Mouse (Mus musculus) erythroblast, adult 5-6 weeks (primary cell): ENCODE measurements around the gene Ckmt1. TPM values are rescaled to one million over a fixed set of nuclear protein-coding genes. Genes with fewer than 3 reads are reported as not detected.
A peak's percentile ranks its signal among the peaks of the same experiment; 100 is the strongest.
"Not testable (repeated sequence)": the region's sequence is repeated elsewhere in the genome, so short reads cannot be mapped to it uniquely, and the experiment has no call there.

Experiments used
- ATAC-seq: replicated peaks from 2 replicates; pipeline ENCODE4 v1.8.0; 2016; ENCODE audit warnings: moderate number of reproducible peaks, mild to moderate bottlenecking, moderate TSS enrichment, inconsistent platforms; ENCODE audit not compliant: poor library complexity, low FRiP score, severe bottlenecking
- total RNA-seq, 2 experiments: library from RNA; stranded (forward) in 1 of 2; stranded (reverse) in 1 of 2; fragments of 150-400 nt in 1 of 2; fragments of 200-764, 138-1000 nt in 1 of 2; gene quantifications; 2 replicates each; pipeline versions ENCODE4 v1.2.3 to v1.2.4; 2015 to 2017; ENCODE audit warnings: low replicate concordance in 2 of 2

Ckmt1 gene
- total RNA-seq (2015; ENCODE audit: low replicate concordance): not detected in 2 replicates
- total RNA-seq (2017; ENCODE audit: low replicate concordance): 0.26 TPM in 1 of 2 replicates, not detected in the other

DNA sequence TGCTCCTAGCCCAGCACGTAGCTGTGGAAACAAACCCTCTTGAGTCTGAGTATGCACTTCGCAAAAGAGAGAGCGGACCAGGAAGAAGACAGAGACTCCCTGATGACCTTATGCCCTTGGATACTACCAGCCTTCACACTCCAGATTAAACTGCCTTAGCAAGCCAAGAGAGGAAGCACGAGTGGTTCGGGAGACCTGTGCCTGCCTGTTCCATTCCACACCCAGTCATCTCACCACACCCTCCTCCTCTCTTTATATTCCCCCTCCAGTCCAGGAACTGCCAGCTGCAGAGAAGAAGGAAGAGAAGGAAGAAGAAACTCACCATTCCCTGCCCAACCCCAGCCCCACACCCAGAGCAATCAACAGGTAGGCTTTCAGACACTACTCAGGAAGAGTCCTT is at the start of gene Ckmt1:
Gene Ckmt1 (plus strand): TSS at position 221 of the 400 bp plus-strand sequence.
- no peak for ATAC-seq

DNA sequence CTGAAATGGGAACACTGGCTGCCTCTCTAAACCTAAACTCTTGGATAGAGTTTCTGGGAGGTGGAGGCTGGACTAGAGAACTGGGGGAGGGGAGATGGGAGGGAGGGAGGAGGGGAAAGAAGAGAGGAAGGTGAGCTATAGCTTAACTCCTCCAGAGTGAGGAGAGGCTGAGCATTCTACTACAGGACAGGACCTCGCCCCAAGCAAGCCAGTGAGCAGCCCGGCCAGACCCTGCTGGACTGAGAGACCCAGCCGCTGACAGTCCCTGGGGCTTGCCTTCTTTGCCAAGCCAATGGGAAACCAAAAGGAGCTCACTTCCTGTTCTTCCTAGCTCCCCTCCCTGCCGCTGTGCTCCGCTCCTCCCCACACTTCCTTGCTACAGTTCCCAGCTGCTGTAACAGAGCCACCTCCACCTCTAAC is 48.5 kb upstream of the Ckmt1 start:
- no peak for ATAC-seq

DNA sequence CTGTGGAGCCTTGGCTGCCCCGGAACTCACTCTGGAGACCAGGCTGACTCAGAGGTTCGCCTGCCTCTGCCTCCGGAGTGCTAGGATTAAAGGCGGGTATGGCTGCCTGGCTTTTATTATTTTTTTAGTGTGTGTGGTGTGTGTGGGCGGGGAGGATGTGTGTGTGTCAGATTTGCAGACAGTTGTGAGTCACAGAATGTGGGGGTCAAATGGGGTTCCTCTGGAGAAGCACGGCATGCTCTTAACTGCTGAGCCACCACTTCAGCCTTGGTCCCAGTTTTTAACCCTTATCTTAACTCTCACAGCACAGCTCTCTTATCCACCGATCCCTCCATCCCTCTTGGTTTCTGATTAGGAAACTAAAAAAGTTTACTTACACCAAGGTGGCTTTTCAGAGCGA is 41.2 kb upstream of the Ckmt1 start:
- ATAC-seq: no peak

DNA sequence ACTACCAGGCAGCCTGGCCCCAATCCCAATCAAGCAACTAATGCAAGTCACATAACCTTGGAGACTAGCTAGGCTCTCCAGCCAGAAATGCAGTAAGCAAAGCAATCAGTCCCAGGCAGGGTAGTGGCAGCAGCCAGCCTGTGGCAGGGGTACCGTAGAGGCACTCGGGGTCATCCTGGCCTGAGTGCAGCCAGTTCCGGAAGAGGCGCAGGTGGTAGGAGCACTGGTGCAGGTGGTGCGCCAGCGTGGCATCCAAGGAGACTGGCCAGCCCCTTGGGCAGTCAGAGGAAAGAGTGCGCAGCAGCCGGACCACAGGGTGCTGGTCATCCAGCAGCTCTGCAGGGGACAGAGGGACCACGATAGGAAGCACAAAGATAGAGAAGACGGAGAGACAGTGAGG is 34.5 kb upstream of the Ckmt1 start:
- ATAC-seq: no peak

DNA sequence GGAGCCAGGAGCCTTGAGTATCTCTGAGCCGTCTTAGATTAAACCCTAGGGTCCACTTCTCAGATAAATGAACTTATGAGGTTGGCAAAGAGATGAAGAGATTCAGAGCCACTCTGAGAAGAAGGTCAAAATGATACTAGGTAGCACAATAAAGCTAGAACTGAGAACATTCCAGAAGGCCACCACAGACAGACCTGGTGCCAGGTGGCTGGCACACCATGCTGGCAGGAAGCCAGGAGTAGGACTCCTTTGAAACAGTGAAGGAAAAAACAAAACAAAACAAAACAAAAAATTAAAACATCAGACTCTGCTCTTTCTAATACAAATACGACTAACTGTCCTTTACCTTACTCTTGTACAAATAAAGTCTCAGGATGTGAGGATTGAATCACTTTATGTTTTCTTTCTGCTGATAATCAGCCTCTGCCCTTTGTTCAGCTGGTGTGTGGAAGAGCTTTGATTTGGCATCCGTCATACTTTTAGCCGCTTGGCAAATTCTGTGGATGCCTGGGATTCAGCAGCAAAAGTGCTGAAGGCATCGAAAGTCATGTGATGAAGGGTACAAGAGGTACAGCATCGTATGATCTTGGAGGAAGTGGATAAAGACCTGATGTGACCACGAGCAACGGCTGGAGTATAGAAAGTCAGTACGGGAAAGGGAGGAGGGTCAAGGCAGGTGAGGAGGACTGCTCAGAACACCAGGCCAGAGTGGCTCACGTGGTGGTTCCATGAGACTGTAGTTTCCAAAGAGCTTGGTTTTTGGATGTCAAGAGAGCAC is 33.6 kb upstream of the Ckmt1 start:
- no peak for ATAC-seq

DNA sequence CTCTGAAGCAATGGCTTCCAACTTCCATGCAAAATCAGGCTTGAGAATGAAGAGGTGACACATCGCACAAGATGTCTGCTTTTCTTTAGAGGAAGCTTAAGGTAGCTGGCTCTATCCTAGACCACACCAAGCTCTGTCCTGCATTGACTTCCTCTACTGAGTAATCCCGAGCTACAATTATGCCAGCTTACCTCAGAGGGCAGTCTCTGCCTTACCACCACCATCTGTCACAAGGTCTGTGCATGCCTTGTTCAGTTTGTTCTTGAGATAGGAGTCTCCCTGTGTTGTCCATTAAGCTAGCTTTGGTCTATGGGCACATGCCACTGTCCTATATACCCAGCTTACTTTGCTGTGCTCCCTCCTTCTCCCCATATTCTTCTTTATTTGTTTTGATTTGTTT is 28.0 kb upstream of the Ckmt1 start:
- no peak for ATAC-seq

DNA sequence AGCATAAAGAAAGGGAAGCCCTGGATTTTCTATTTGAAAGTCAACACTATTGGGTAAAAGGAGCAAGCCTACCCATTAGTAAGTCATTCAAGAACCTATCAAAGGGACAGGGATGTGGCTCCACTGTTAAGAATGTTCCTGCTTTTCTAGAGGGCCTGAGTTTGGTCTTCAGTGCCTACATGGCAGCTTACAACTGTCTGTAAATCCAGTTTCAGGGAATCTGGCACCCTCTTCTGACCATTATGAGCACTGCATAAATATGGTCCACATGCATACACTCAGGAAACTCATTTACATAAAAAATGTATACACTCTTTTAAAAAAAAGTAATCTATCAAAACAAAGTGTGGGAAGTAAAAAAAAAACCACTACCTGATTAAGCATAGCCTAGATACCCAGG is 18.5 kb upstream of the Ckmt1 start:
- ATAC-seq: no peak

DNA sequence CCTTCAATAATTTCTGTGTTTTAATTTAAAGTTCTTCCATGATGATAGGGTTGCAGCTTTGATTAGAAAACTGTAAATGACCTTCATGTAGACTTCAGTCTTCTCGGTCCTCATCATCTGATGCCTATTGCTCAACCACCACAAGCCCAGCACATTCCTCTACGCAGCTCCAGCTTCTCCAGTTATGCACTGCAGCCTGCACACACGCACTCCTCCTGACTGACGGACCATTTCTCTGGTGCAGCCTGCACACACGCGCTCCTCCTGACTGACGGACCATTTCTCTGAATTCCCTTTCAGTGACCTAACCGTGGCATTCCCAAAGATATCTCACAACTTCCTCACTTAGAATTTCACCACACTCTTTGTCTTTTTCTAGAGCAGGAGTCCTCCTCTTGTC is 4.4 kb upstream of the Ckmt1 start:
- no peak for ATAC-seq

DNA sequence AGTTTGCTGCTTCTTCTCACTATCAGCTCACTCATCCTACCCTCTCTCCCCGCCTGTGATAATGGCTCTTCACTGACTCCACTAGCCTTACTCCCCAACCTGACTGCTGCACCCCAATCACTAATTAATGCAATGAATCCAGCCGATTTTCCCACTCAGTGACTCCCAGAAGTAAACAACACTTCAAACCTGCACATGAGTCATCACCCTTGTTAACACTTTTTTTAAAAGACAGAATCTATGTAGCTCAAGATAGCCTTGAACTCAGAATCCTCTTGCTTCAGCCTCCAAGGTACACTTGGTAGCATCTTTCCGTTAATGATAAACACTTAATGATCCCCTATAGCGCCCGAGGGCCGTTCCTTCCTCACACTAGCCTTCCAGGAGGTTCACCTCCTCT is 3.1 kb upstream of the Ckmt1 start:
- ATAC-seq: no peak

DNA sequence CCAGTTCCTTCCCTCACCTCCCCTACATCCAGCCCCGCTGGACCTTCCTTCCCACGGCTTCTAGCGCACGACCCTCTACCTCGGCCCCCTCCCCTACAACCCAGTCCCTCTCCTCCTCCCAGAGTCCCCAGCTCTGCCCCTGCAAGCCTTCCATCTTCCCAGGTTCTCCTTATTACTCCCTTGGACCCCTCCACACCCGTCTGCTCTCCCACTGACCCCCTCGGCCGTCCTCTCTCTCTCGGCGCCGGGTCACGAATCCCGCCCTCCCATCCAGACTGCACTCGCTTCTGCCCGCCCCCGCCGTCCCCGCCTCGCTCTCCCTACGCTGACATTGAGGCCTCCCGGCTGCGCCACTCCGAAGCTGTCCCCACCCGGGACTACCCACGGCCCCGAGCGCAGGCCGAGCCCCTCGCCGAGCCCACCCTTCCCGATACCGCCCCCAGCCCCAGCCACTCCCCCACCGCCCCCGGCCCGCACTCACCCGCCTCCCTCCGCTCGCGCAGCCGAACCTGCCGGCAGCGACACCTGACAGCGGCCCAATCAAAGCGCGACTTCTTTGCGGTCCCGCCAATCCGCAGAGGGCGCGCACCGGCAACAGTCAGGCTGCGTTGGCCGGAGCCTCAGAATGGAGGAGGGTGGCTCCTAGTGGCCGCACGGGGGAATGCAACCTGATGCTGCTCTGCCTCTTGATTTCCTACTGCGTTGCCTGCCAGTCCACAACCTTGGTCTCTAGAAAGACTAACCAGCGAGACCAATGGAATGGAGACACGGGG is 2.5 kb upstream of the Ckmt1 start, which contains the start of gene Ppip5k1:
Gene Ppip5k1 (minus strand): TSS at position 577 of the 773 bp plus-strand sequence.
- peak; percentile 96 for ATAC-seq

DNA sequence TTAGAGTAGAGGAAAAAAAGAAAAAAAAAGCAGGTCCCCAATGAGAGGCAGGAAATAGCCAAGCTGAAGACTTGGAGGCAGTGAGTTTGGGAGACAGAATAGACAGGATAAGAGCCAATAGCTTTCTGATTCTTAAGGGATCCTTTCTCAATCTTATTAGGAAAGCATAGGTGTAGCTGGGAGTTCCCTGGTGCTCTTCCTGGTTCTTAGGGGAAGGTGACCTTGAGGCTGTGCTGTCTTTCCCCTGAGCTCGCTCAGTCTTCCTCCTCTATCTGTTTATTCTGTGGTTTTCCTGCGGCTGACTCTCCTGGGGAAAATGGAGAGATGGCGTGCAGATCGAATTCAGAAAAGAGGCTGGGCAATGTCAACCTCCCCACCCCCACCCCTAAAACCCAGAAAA is 447 bp downstream of the Ckmt1 start:
- ATAC-seq: no peak

DNA sequence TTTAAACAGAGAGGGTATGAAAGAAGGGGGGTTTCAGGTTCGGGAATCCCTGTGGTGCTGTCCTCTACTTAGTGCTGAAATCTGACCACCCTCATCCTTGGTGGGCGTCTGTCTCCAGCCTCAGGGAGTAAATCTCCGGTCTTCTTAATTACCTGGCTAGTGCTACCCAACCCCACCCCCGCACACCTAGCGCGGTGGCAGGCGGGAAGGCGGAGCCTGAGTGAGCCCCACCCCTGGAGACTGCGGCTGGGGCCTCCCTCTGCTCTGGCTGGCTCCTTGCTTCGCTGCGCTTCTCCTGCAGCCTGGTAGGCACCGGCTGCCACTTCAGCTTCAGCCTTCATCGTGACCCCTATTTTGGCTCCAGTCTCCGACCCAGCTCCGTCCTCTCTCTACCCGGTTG is 867 bp downstream of the Ckmt1 start:
- ATAC-seq: no peak

DNA sequence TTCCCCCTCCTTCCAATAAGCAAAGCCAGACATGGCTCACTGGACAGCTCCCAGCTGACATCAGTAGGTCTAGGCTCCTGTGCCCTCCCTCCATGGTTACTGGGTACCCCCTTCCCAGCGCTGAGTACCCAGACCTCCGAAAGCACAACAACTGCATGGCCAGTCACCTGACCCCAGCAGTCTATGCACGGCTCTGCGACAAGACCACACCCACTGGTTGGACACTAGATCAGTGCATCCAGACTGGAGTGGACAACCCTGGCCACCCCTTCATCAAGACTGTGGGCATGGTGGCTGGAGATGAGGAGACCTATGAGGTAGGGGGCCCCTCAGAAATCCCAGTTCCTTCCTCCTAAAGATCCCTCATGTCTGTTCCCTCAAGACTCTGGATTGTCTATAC is 1.9 kb downstream of the Ckmt1 start:
- no peak for ATAC-seq

DNA sequence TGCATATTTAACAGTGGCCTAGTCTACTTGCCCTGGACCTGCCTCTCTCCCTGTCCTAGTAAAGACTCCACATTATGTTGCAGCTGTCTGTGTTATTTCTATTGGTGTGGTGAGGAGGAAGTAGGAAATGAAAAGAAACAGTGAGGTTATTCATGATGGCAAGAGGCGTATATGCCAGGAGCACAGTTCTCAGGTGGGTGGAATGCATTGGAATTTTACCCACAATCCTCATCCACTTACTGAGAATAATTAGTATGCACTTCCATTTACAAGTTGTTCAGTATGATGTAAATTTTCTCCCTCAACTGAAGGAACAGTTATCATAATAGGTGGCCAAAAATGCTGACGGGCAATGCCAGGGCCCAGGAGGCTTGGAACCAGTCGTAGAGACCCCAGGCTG is 6.1 kb downstream of the Ckmt1 start:
- ATAC-seq: no peak

DNA sequence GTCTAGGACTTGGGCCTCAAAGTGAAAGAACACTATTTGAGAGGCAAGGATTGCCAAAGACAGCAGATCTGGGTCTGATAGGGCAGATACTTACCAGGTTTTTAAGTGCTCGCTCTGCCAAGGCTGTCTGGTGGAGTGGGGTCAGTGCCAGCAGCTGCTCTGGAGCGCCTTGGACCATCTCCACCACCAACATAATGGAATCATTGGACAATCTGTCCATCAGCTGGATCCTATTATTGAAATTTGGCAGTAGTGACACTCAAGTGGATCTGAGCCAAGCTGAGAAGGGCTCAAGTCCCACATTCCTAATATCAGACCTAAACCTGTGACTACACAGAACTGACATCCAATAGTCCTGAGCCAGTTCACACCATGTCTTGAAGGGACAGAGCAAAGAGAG is 11.3 kb downstream of the Ckmt1 start:
- ATAC-seq: no peak

DNA sequence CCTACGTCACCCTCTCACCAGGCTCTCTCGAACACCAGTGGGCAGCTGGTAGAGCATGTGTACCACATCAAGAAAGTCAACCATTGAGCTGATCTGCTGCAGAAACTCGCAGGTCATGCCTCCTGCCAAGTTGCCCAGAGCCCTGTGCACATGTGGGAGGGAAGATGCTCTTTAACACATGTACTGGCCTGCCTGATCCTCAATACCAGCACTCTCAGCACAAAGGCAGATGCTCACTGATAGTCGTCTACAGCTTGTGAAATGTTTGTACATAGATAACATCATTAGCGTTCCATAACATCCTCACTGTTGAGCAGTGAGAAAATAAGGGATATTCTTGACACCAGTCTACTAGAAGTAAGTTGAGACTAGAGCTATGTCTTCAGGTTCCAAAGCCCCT is 13.4 kb downstream of the Ckmt1 start:
- no peak for ATAC-seq

DNA sequence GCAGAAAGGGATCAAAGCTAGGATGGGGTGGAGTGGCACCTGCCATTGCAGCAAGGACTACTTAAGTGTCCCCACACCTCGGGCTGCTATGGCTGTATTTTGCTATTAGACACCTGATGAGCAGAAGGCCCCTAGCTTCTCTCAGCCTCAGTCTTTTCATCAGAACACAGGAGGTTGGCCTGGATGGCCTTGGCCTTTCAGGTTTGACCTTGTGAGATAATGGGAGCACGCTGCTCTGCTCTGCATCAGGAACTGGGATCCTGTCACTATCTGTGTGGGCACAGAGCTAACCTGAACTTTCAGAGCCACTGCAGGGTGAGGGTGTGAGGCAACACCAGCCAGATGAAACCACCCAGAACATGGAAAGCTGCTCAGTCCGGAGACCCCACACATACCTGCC is 14.8 kb downstream of the Ckmt1 start:
- ATAC-seq: no peak

DNA sequence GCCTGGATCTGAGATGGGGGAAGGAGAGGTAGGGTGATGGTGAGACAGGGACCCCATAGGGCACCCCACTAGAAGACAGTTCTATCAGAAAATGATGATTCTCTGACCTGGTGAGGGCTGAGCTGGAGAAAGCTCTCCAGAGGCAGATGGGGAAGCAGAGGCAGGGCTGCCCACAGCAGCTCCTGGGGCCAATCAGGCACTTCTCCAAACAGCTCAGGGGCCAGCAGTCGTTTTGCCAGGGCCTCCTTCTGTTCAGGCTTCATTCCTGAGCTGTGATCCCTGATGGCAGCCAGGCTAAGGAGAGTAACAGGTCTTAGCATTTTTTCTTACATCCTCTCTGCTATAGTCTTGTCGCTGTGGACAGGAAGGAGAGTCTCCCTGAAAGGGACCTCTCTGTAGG is 17.3 kb downstream of the Ckmt1 start:
- ATAC-seq: no peak

DNA sequence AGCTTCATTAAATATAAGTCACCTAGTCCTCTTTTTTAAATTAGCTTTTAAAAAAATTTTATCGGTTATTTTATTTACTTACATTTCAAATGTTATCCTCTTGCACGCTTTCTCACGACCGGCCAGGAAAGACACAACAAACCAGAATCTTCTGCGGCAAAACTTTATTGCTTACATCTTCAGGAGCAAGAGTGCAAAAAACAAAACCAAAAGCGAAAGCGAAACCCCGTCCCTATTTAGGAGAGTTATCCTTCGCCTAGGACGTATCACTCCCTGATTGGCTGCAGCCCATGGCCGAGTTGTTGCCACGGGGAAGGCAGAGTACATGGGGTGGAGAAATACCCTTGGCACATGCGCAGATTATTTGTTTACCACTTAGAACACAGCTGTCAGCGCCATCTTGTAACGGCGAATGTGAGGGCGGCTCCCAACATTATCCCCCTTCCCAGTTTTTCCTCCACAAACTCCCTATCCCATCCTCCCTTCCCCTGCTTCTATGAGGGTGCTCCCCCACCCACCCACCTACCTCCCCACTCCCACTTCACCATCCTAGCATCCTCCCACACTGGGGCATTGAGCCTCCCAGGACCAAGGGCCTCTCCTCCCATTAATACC is 29.6 kb downstream of the Ckmt1 start, which contains the start of gene Strc:
Gene Strc (minus strand): TSS at position 208 of the 615 bp plus-strand sequence.
- ATAC-seq: not testable (repeated sequence)

DNA sequence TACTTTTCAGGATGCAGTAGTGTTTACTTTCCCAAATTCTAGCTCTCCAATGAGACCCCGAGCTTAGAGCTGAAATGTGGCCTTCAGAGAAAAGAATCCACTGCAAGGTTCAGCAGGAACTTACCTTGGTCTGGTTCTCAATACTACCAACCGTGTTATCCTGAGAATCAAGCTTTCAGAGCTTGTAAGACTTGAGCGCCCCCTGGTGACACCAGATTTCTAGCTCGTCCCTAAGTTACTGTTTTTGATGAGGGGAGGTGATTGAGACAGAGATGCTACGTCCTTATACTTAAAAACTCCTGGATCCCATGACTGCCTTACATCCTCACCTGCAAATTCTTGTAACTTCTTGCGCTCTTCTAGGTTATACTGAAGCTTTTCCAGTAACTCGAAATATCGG is 39.1 kb downstream of the Ckmt1 start:
- ATAC-seq: peak; percentile 79

DNA sequence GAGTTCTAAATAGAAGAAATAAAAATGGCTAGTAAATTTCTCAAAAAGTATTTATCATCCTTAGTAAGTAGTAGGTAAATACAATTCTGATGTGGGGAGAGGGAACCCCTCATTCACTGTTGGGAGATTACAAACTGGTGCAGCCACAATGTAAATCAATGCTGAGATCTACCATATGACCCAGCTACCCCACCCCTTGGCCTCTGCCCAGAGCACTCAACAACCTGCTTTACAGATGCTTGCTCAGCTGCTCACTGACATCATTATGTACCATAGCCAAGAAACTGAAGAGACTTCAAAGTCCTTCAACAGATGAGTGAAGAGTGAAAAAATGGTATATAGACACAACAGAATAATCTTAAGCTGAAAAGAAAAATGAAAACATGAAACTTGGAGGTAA is 45.8 kb downstream of the Ckmt1 start:
- ATAC-seq: no peak
